Mouse (Mus musculus) embryonic stem cell, embryonic (primary cell): ENCODE results near the gene Cybc1.

ENCODE experiments used
- CTCF ChIA-PET, 4 experiments: fragments of 300-600 bp in 2 of 4; fragments of 350-600 bp in 2 of 4; sonication (Branson Sonifier 250); formaldehyde crosslinking; loops; one replicate each; lab custom pipeline; 2022; ENCODE audit warnings: inconsistent platforms in 2 of 4; lab: Charles Lee
- POLR2A ChIA-PET, 4 experiments: fragments of 300-600 bp in 2 of 4; fragments of 350-600 bp in 2 of 4; sonication (Branson Sonifier 250); formaldehyde crosslinking; loops; one replicate each; lab custom pipeline; 2022; ENCODE audit warnings: antibody characterized with exemption in 4 of 4, inconsistent platforms in 1 of 4; lab: Charles Lee

The Cybc1 gene

DNA sequence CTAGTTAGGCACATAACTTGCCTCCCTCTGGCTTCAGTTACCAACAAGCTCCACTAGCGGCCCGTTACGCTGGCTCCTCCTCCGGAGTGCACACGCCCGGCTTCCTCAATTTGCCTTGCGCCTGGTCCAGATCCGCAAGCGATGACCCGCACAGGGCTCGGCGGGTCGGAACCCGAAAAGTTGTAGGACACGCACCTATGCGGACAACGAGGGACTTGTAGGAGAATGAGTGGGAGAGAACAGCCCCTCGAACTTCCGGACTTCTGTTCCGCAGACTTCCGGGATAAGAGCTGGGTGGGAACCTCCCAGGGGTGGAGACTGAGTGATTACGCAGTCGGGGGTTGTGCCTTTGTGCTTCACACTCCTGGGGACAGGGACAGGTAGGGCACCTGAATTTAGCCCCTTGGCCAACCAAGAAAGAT is at the start of gene Cybc1:
Gene Cybc1 (minus strand): TSS at position 305 of the 422 bp plus-strand sequence.
- POLR2A ChIA-PET, result interaction anchor here (0.6 to 2.0 kb wide), 48 partner anchors 8 to 657 kb away, joined by 3 to 18 read pairs (median 4); partner anchors contain the start of genes Foxk2 (in 3 of the 4), Narf (in 3 of the 4), Ogfod3 (in 3 of the 4) and Tbcd (in 3 of the 4)
- CTCF ChIA-PET, result interaction anchor here in 3 of 4 experiments (0.6 to 1.7 kb wide), 8 partner anchors 8 to 188 kb away, joined by 3 to 13 read pairs (median 4); partner anchors contain the start of genes Narf (in 2 of the 3), Hexdc (in 1 of the 3), Ogfod3 (in 1 of the 3) and Tex19.1 (in 1 of the 3)

DNA sequence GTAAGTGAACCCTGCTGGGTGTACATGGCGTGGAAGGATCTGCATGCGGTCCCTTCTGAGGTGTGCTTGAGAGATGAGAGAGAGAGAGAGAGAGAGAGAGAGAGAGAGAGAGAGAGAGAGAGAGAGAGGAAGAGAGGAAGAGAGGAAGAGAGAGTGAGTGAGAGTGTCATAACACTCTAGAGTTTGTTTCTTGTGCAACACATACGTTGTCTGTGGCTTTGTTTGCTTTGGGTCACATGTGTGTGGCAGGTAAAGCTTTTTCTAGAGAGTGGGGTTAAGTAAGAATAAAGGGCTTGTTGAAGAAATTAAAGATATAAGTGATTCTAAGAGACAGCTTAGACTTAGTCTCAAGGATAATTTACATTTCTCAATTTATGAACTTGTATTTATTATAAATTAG is 48.9 kb upstream of the Cybc1 start:
- ChIA-PET CTCF (interaction anchor here in 1 of 4 experiments (1.2 kb wide), 1 partner anchor 102 kb away, joined by 4 read pairs; no protein-coding TSS in a partner anchor), POLR2A (interaction anchor here in 2 of 4 experiments (0.7 to 2.6 kb wide), 8 partner anchors 9 to 109 kb away, joined by 3 to 12 read pairs (median 4); partner anchors contain the start of gene Narf (in 1 of the 2))

DNA sequence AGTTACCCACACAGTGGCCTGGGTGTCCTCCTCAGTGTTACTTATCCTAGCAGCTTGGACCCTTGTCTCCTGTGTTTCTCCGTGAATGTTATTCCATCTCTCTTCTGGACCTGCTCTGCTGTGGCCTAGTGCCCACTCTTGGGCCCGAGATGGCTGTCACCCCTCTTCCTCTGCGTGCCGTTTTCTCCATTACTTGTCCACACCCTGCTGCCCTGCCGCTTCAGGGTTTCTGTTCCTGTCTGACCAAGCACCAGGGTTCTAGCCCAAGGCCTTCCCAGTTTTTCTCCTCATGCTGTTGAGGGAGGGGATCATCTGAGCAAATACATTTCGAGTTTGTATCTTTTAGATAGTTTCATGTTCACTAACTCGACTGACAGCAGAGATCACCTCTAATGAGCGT is 48.4 kb upstream of the Cybc1 start:
- POLR2A ChIA-PET, result interaction anchor here in 1 of 4 experiments (0.6 to 1.6 kb wide), 3 partner anchors 10 to 67 kb away, joined by 3 to 7 read pairs (median 5); no protein-coding TSS in a partner anchor
- CTCF ChIA-PET, result interaction anchor here in 1 of 4 experiments (1.1 kb wide), 1 partner anchor 41 kb away, joined by 3 read pairs; the partner anchor contains the start of gene Narf

DNA sequence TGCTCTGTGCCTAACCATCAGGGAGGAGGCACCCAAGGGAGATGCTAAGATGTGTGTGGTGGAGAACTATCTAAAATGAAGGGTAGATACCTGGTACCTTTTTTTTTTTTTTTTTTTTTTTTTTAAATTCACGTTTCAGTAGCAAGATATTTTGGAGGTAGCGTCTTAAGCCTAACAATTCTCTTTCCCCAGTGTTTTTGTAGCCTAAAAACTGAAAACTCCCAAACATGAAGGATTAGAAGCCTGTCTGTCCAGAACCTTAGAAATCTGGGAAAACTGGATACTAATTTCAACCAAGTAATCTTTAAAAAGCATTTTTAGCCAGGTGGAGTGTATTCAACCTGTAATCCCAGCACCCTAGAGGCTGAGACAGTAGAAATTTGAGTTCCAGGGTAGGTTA is 32.0 kb upstream of the Cybc1 start:
- POLR2A ChIA-PET, result interaction anchor here in 2 of 4 experiments (1.0 to 1.6 kb wide), 2 partner anchors 12 to 24 kb away, joined by 3 to 7 read pairs; partner anchors contain the start of gene Narf (in 1 of the 2)

DNA sequence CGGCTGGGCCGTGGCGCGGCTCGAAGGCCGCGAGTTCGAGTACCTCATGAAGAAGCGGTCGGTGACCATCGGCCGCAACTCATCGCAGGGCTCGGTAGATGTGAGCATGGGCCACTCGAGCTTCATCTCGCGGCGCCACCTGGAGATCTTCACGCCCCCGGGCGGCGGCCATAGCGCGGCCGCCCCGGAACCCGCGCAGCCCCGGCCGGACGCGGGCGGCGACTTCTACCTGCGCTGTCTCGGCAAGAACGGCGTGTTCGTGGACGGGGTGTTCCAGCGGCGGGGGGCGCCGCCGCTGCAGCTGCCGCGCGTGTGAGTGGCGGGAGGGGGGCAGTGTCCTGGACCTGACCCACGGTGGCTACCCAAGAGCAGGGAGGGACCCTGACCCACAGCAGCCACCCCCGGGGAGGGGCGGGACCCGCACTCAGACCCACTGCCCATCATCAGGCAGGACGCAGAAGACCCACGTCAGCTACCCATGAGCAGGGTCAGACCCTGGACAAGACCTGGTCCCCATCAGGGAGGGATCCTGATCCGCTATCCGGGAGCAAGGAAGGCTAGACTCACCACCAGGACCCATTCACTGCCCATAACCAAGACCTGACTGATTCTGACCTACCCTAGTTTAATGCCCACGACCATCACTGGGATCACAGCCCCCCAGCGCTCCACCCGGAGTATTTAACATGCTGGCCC is 31.2 kb upstream of the Cybc1 start:
- CTCF ChIA-PET, result interaction anchor here in 2 of 4 experiments (0.7 to 2.4 kb wide), 3 partner anchors 23 to 837 kb away, joined by 3 to 18 read pairs (median 7); partner anchors contain the start of gene Narf (in 2 of the 2)
- POLR2A ChIA-PET, result interaction anchor here (0.9 to 5.5 kb wide), 23 partner anchors 9 to 587 kb away, joined by 3 to 41 read pairs (median 4); partner anchors contain the start of genes Narf (in 4 of the 4), Cybc1 (in 2 of the 4), B3gntl1 (in 1 of the 4) and Rab40b (in 1 of the 4)

More for the DNA sequence above, 32.0 kb upstream of the Cybc1 start:
- CTCF ChIA-PET, result no interaction called here

DNA sequence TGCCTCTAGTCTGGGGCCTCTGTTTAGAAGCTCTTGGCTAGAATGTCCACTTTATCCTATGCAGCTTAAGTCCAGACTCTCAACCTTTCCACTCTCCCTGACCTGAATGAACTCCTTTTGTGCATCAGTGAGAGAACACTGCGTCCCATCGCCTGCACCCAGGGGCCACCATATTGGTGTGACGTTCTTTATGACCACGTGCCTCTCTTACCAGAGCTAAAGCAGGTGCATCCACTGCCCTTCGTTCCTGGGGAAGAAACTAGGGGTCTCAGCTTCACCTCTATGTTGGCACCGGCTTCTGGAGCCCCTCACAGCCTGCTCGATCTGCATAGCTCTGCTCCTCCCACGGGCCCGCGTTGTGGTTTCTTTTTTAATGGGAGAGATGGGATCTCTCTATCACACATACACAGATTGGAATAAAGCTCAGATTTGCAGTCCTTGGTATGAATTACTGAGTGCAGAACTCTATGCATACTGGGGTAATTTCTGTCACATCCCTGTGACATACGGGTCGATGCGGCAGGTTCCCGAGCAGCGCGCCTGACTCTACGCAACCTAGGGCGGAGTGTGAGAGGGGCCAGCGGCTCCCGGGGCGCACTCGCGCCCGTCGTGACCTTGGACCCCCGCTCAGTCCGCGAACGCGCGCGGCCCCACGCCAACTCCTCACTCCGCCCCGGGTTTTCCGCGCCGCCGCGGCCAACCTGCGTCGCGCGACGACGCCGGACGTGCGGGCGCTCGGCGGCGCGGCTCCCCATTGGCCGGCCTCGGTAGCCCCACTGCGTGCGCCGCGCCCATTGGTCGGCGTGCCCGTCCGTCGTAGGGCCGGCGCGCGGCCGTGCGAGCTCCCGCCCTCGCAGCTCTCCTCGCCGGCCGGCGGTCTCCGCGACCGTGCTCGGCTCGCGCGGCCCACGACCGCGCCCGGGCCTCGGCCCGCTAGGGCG is 30.3 kb upstream of the Cybc1 start, which contains the start of gene Foxk2:
Gene Foxk2 (plus strand): TSS at position 831 of the 941 bp plus-strand sequence.
- POLR2A ChIA-PET, result interaction anchor here (0.6 to 5.5 kb wide), 36 partner anchors 9 to 588 kb away, joined by 3 to 41 read pairs (median 4); partner anchors contain the start of genes Narf (in 4 of the 4), Cybc1 (in 3 of the 4), B3gntl1 (in 2 of the 4) and Hexdc (in 1 of the 4)
- CTCF ChIA-PET, result interaction anchor here in 2 of 4 experiments (0.6 to 2.4 kb wide), 5 partner anchors 22 to 836 kb away, joined by 3 to 18 read pairs (median 4); partner anchors contain the start of gene Narf (in 2 of the 2)

DNA sequence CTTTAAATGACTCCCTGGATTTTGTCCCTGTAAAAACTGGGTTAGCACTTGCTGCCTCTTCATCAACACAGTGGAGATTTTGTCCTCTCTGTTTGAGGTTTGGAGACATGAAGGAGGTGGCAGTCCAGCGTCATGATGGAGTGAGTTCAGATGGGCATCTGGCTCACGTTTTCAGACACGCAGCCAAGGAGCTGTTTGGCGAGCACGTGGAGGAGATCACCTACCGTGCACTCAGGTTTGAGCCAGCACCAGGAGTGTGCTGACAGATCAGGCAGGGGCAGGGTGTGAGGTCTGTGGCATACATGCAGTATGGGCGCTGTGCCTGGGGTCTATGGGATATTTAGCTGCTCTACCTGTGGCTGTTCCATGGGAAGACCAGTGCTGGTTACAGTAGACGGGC is 21.1 kb upstream of the Cybc1 start:
- ChIA-PET CTCF (interaction anchor here in 2 of 4 experiments (0.8 to 2.8 kb wide), 3 partner anchors 13 to 84 kb away, joined by 3 to 10 read pairs (median 5); partner anchors contain the start of gene Narf (in 2 of the 2)), POLR2A (interaction anchor here (1.0 to 4.5 kb wide), 9 partner anchors 9 to 50 kb away, joined by 3 to 25 read pairs (median 5); partner anchors contain the start of genes Narf (in 3 of the 4), Foxk2 (in 2 of the 4) and Cybc1 (in 1 of the 4))

DNA sequence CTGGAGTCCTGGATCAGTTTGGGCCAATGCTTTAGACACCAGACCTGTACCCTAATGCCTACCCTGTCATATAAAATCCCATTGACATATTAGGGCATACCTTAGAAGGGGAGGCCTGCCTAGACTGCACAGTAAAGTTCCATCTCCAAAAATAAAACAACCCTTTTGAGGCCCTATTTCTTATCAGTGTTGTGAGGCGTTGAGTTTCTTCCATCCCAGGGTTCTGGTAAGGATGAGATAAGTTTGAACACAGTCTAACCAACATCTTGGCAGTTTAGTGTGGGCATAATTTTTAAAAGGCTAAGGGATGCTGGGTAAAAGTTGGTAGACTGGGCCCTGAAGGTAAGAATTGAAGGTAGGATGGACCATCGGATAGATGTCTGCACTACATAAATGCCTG is 10.5 kb upstream of the Cybc1 start:
- POLR2A ChIA-PET, result interaction anchor here in 1 of 4 experiments (0.6 to 1.5 kb wide), 3 partner anchors 13 to 261 kb away, joined by 3 to 4 read pairs (median 3); no protein-coding TSS in a partner anchor

DNA sequence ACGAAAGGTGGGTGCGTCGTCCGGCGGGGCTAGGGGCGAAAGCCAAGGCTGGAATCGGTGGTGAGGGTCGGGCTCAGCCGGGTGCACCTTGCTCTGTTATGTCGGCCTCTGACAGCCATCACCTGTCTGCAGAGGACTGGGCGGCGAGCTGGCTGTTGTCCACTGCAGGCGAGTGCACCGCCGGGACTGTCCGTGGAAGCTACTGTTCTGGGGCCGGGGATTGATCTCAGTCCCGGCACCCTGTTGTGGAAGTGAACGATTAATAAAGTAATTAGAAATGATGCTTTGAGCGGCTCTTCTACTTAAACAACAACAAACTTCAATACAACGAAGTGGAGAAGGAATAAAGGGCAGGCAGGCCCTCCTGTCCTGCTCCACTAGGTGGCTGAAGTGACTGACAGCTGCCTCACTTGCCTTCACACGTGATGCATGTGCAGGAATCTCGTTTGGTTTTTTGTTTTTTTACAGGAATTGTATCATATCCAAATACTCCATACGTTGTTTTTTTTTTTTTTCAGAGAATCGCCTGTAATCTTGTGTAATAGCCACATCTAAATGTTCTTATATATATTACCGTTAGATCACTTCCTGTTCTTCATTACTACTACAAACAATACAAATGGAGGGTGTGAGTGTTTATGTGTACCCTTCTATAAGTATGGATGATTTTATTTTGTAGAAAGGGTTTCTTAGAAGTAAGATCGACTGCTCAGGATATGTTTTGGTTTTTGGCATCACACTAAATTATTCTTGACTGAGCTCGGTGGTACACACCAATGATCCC is 8.4 kb upstream of the Cybc1 start:
- CTCF ChIA-PET, result interaction anchor here (0.5 to 2.2 kb wide), 49 partner anchors 8 to 608 kb away, joined by 3 to 18 read pairs (median 4); partner anchors contain the start of genes Cybc1 (in 2 of the 4), Foxk2 (in 2 of the 4), Rab40b (in 2 of the 4) and B3gntl1 (in 1 of the 4)
- POLR2A ChIA-PET, result interaction anchor here (0.6 to 3.4 kb wide), 92 partner anchors 8 to 1295 kb away, joined by 3 to 41 read pairs (median 4); partner anchors contain the start of genes Foxk2 (in 4 of the 4), Cybc1 (in 3 of the 4), Ogfod3 (in 3 of the 4) and Hexdc (in 2 of the 4)

More for the DNA sequence above, 10.5 kb upstream of the Cybc1 start:
- CTCF ChIA-PET, result interaction anchor here in 1 of 4 experiments (0.6 kb wide), 1 partner anchor 266 kb away, joined by 4 read pairs; no protein-coding TSS in a partner anchor

DNA sequence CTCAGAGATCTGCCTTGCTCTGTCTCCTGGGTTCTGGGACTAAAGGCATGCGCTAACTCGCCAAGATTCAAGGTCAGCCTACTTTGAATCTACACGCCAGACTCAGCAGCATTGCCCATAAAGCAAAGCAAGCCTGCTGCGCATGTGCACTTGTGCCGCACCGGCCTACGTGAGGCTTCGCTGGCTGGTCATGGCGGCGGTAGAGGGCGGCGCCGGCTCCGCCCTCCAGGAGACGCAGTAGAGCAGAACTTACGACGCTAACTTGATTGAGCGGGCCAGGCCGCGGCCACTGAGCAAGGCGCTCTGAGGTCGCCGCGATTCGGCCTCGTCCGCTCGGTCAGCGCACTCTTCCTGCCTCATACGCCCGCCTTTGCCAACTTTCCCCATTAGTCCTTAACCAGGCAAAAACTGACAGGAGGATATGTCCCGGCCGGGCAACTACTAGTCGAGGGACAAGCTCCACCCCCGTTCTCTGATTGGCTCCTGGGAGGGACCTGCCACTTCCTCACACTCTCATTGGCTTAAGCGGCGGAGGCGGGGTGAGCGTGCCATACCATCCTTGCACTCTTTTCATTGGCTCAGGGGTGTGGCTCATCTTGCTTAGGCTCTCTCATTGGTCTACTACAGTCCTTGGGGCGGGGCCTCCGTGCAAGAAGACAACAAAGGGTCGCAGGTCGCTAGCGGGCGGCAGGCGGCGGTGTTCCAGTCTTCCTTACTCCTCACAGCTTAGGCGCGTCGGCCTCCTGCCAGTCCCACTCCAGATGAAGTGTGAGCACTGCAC is 7.6 kb upstream of the Cybc1 start, which contains the start of gene Narf:
Gene Narf (plus strand): TSS at position 690 of the 781 bp plus-strand sequence.
- ChIA-PET POLR2A (interaction anchor here (0.6 to 3.4 kb wide), 92 partner anchors 8 to 1294 kb away, joined by 3 to 41 read pairs (median 4); partner anchors contain the start of genes Foxk2 (in 4 of the 4), Cybc1 (in 3 of the 4), Ogfod3 (in 3 of the 4) and Rab40b (in 3 of the 4)), CTCF (interaction anchor here (0.6 to 2.2 kb wide), 51 partner anchors 8 to 609 kb away, joined by 3 to 18 read pairs (median 4); partner anchors contain the start of genes Cybc1 (in 2 of the 4), Foxk2 (in 2 of the 4), Rab40b (in 2 of the 4) and B3gntl1 (in 1 of the 4))

DNA sequence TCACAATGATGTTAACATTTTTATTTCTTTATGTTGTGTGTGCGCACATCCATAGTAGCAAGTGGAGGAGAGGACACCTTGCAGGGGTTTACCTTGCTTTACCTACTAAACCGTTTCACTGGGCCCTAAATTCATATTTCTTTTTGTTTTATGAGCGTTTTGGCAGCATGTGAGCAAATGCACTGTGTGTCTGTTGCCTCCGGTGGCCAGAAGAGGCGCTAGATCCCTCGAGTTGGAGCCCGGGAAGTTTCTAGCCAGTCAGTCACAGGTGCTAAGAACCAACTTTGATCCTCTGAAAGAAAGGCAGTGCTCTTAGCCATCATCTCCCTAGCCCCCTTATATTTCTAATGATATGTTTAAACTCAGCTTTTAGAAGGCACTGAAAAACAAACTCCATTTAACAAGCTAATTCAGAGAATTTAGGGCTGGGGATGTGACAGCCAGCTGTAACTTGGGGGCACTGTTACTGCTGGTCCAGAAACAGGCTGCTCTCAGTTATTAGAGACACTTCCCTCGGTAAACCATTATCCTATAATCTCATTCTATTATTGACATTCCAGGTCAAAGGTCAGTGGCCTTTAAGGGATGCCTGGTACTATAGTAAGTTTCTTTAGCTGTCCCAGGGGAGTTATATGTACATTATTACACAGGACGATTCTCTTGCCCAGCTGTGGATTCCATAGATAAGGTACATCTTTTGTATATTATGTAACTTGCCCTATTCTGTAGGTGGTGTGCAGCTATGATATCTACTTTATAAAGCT is 6.5 kb upstream of the Cybc1 start:
- CTCF ChIA-PET, result interaction anchor here in 3 of 4 experiments (0.6 to 2.2 kb wide), 7 partner anchors 9 to 460 kb away, joined by 3 to 7 read pairs (median 4); partner anchors contain the start of gene Tex19.1 (in 1 of the 3)
- POLR2A ChIA-PET, result interaction anchor here (0.6 to 3.4 kb wide), 18 partner anchors 13 to 592 kb away, joined by 3 to 41 read pairs (median 5); partner anchors contain the start of genes Foxk2 (in 1 of the 4), Pycr1 (in 1 of the 4), Rab40b (in 1 of the 4) and Tex19.1 (in 1 of the 4)

DNA sequence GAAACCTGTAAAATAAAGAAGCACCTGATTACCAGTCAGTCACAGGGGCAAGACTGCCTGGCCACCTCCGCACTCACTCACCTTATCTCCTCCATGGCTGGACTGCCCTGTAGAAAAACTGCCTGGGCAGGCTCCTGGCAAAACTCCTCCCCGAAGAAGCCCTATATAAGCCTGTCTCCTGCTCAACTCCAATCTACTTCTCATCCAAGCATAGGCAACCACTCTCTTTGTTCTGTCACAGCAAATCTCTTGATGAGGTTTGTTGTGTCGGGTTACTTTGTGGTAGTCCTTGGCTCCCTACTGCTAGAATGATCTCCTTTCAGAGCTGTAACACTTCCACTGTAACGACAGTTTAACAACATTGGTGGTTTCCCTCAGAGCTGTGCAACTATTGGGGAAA is 3.6 kb upstream of the Cybc1 start:
- ChIA-PET POLR2A (interaction anchor here in 2 of 4 experiments (1.0 to 1.3 kb wide), 2 partner anchors 28 to 86 kb away, joined by 3 to 7 read pairs; partner anchors contain the start of genes Hexdc (in 1 of the 2) and Ogfod3 (in 1 of the 2)), CTCF (no interaction called here)

DNA sequence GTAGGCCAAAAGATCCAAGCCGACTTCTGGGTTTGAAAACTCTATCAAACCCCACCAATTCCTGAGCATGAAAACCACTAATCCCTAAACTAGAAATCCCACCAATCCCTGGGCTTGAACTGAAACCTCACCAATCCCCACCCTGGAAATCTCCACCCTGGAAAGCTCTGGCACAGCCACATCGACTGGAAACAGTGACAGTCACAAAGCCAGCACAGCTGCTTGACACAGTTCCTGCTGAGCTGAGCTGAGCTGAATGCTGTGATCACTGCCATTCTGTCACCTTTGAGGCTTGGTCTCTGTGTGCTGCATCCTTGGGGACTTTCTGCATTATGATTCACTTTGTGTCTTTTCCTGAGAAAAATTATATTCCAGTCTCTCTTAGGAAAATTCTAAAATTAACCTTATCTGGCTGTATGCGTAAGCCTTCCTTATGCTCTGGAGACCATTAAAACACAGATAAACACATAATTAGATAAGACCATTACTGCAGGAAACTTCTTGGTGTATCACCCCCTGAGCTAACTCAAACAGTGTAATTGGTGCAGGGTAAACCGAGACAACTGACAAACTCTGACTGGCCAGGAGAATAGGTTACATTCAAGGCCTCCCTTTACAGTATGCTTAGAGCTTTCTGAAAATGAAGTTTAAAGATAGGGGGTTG is 2.6 kb upstream of the Cybc1 start:
- ChIA-PET CTCF (no interaction called here), POLR2A (interaction anchor here in 1 of 4 experiments (0.8 kb wide), 1 partner anchor 1204 kb away, joined by 8 read pairs; no protein-coding TSS in a partner anchor)
